Mouse (Mus musculus): ENCODE data around the gene P2rx5. TPM values are rescaled to one million over a fixed set of nuclear protein-coding genes. Genes with fewer than 3 reads are reported as not detected.

The P2rx5 gene
- 10 to 100 TPM in 1 of 2 experiments, 1 to 10 TPM in 1; 7.0 to 12.9 TPM for total RNA-seq (2021)
- long read RNA-seq, experiment 1, transcript P2rx5-201 (13 exons, 2,395 nt), result major isoform, 20 of 32 reads
- long read RNA-seq, experiment 1, partial matches to known transcripts, result 1 of 32 reads
- long read RNA-seq, experiment 1, other reads (novel, unspliced or antisense), result 11 of 32 reads
- long read RNA-seq, experiment 2, transcript P2rx5-201 (13 exons, 2,395 nt), result major isoform, 10 of 19 reads
- long read RNA-seq, experiment 2, partial matches to known transcripts, result 2 of 19 reads
- long read RNA-seq, experiment 2, other reads (novel, unspliced or antisense), result 7 of 19 reads

- peak; percentile 84 for DNase-seq
- Histone ChIP-seq H3K4me3 (peak within 1 kb of the TSS; percentile 82), H3K27ac (peak within 1 kb of the TSS; percentile 92)
- no peak for TF ChIP-seq CTCF (IDR thresholded peaks at IDR 0.05)
- intact Hi-C loops (cut with DNase I), result loop anchor here (1.0 kb wide), 2 partner anchors 14 to 22 kb away; partner anchors contain the start of gene Haspin
These were observed at the start of gene P2rx5 for GRCm38 (mm10) chr11:73159957-73160810. Gene P2rx5, plus strand, starts transcription at chr11:73160421.

- TF ChIP-seq CTCF (IDR thresholded peaks at IDR 0.05), result no peak
- DNase-seq, result no peak
- Histone ChIP-seq H3K4me3 (no peak overlapping the region), H3K27ac (no peak overlapping the region)
- intact Hi-C loops (cut with DNase I), result no loop called here
These were observed 48.8 kb upstream of the P2rx5 start for GRCm38 (mm10) chr11:73111414-73111813.

GRCm38 (mm10) chr11:73126495-73126894 lies 33.7 kb upstream of the P2rx5 start:
- DNase-seq, result no peak
- Histone ChIP-seq H3K27ac (no peak overlapping the region), H3K4me3 (no peak overlapping the region)
- intact Hi-C loops (cut with DNase I), result no loop called here
- no peak for TF ChIP-seq CTCF (IDR thresholded peaks at IDR 0.05)

GRCm38 (mm10) chr11:73131020-73131419 lies 29.2 kb upstream of the P2rx5 start:
- Histone ChIP-seq H3K4me3 (no peak overlapping the region), H3K27ac (peak overlapping the region; percentile 57; the same call in 1 of the 2 replicates)
- no peak for DNase-seq
- intact Hi-C loops (cut with DNase I), result no loop called here
- TF ChIP-seq CTCF (IDR thresholded peaks at IDR 0.05), result peak; percentile 42

- Histone ChIP-seq H3K27ac (no peak overlapping the region), H3K4me3 (no peak overlapping the region)
- DNase-seq, result no peak
- intact Hi-C loops (cut with DNase I), result no loop called here
- no peak for TF ChIP-seq CTCF (IDR thresholded peaks at IDR 0.05)
These were observed 27.2 kb upstream of the P2rx5 start for GRCm38 (mm10) chr11:73132999-73133398.

GRCm38 (mm10) chr11:73134222-73134621 lies 26.0 kb upstream of the P2rx5 start:
- DNase-seq, result no peak
- Histone ChIP-seq H3K27ac (no peak overlapping the region), H3K4me3 (no peak overlapping the region)
- intact Hi-C loops (cut with DNase I), result no loop called here
- no peak for TF ChIP-seq CTCF (IDR thresholded peaks at IDR 0.05)

- H3K4me3 ChIP-seq, result peak overlapping the region; percentile 83
- H3K27ac ChIP-seq, result no peak overlapping the region
- DNase-seq, result no peak
- no peak for TF ChIP-seq CTCF (IDR thresholded peaks at IDR 0.05)
- intact Hi-C loops (cut with DNase I), result loop anchor here (5.0 kb wide), 2 partner anchors 41 to 141 kb away; partner anchors contain the start of genes Emc6 and Tax1bp3
These were observed 23.6 kb upstream of the P2rx5 start for GRCm38 (mm10) chr11:73136587-73136986.

- TF ChIP-seq CTCF (IDR thresholded peaks at IDR 0.05), result no peak
- DNase-seq, result no peak
- intact Hi-C loops (cut with DNase I), result loop anchor here (5.0 kb wide), 2 partner anchors 40 to 140 kb away; partner anchors contain the start of genes Emc6 and Tax1bp3
- no peak overlapping the region for H3K27ac ChIP-seq
- peak overlapping the region; percentile 83 for H3K4me3 ChIP-seq
These were observed 23.1 kb upstream of the P2rx5 start for GRCm38 (mm10) chr11:73137116-73137515.

- Histone ChIP-seq H3K4me3 (peak within 1 kb of the TSS; percentile 83), H3K27ac (peak within 1 kb of the TSS; percentile 67)
- intact Hi-C loops (cut with DNase I), result loop anchor here (1.0 to 5.0 kb wide), 3 partner anchors 22 to 139 kb away; partner anchors contain the start of genes Emc6, P2rx5 and Tax1bp3
- DNase-seq, result peak; percentile 95
- TF ChIP-seq CTCF (IDR thresholded peaks at IDR 0.05), result peak; percentile 7
These were observed 22.4 kb upstream of the P2rx5 start, which contains the start of gene Haspin for GRCm38 (mm10) chr11:73137591-73138501. Gene Haspin, minus strand, starts transcription at chr11:73138294.

GRCm38 (mm10) chr11:73144261-73144681 lies 15.9 kb upstream of the P2rx5 start:
- Histone ChIP-seq H3K27ac (peak overlapping the region; percentile 66), H3K4me3 (no peak overlapping the region)
- DNase-seq, result peak; percentile 31
- intact Hi-C loops (cut with DNase I), result no loop called here
- TF ChIP-seq CTCF (IDR thresholded peaks at IDR 0.05), result no peak

GRCm38 (mm10) chr11:73146026-73146974 lies 13.9 kb upstream of the P2rx5 start:
- intact Hi-C loops (cut with DNase I), result loop anchor here (1.0 kb wide), 1 partner anchor 14 kb away; the partner anchor contains the start of gene P2rx5
- DNase-seq, result peak; percentile 82
- peak overlapping the region; percentile 76 for H3K27ac ChIP-seq
- no peak overlapping the region for H3K4me3 ChIP-seq
- TF ChIP-seq CTCF (IDR thresholded peaks at IDR 0.05), result no peak
